Mouse (Mus musculus) ZHBTc4 (cell line): ENCODE measurements at regions not wholly inside any gene's neighbourhood (a gene's known extent, or its start where the extent isn't known, plus 50 kb on each side); places are given as distances from the start of the nearest gene placed in this dataset.
"Not testable (repeated sequence)": the region's sequence is repeated elsewhere in the genome, so short reads cannot be mapped to it uniquely, and the experiment has no call there.

ENCODE experiments used
- DNase-seq: peaks from one replicate; pipeline ENCODE4 v3.0.0-alpha.2; 2011; ENCODE audit warnings: low read depth, low spot score

DNA sequence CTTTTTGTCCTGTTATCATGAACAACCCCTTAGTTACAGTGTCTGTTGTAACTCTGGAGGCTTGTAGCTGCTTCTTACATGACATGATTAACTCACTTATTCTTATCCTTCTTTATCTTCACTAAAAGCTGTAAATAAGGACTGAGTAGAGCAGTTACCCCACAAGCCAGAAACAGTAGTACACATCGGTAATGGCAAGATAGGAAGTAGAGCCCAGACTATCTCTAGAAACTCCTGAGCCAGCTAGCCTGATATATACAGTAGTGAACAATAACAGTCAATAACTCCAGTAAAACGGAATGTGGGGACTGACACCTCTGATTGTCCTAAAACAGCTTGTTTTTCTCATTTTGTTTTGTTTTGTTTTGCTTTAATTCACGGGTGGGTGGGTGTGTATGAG is 80.9 kb upstream of the Adss start:
- not testable (repeated sequence) for DNase-seq

- no peak for DNase-seq
These were observed 81.7 kb upstream of the Catspere2 start for GRCm38 (mm10) chr1:177901566-177901965.

DNA sequence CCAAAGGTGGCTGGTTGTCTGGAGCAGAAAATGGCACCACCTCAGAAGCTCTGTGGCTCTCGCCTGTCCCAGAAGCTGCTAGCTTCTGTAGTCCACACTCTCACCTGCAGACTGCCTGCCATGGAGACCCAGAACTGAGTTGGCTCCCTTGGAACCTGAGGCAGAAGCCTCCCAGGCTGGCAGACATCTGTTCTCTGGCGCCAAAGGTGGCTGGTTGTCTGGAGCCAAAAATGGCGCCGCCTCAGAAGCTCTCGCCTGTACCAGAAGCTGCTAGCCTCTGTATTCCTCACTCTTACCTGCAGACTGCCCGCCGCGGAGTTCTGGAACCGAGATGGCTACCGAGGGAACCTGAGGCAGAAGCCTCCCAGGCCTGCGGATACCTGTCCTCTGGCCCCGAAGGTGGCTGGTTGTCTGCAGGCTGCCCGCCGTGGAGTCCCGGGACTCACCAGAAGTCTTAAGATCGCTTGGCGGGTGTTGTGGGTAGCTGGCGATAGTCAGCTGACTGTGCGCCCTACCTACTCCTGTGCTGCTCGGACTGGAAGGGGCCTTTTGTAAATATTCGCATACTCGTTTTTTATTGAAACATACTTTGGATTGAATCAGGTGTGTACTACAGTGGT is 54.7 kb upstream of the Catspere2 start:
- peak; percentile 58 for DNase-seq
